Mouse (Mus musculus): ENCODE results near the gene P2rx5.

- TF ChIP-seq CTCF (conservative IDR thresholded peaks at IDR 0.05; ENCODE audit: insufficient read depth, insufficient read length, low read depth, low read length) (peak; percentile 15; the same call in 1 of the 2 replicates), POLR2A (IDR thresholded peaks at IDR 0.05; ENCODE audit: low read depth, low read length) (no peak)
Measured at GRCm38 (mm10) chr11:73219671-73220070, 59.5 kb downstream of the P2rx5 start.

Measured in kidney, adult 2 months (tissue).